Mouse (Mus musculus) heart, postnatal 0 days (tissue): ENCODE measurements around the gene Kctd14.

Source experiments
- CTCF ChIP-seq: IDR thresholded peaks from 2 replicates; pipeline ENCODE4 v1.5.1; 2016; ENCODE audit warnings: antibody characterized with exemption, control low read depth, low read depth
- EP300 ChIP-seq: IDR thresholded peaks from 2 replicates; pipeline ENCODE4 v1.6.1; 2016; ENCODE audit warnings: antibody characterized with exemption, low read depth

GRCm38 (mm10) chr7:97492420-97492819, 41.3 kb downstream of the Kctd14 start:
- TF ChIP-seq CTCF: no peak
- no peak for TF ChIP-seq EP300
